Mouse (Mus musculus) embryonic facial prominence, embryonic 13.5 days (tissue): ENCODE results near the gene Zcwpw1. TPM values are rescaled to one million over a fixed set of nuclear protein-coding genes. Genes with fewer than 3 reads are reported as not detected.

Experiments
- ATAC-seq: fragments of 200-750 bp; cut with Nextera tagmentation; 2 replicates; pipeline ENCODE4 v1.8.0; 2017; ENCODE audit warnings: low read depth; ENCODE audit not compliant: insufficient number of reproducible peaks, insufficient read depth, low FRiP score, low TSS enrichment
- H3K27ac ChIP-seq: fragments of 300-500 bp; sonication (generic); 2 replicates; pipeline ENCODE4 v1.5.1; 2015; ENCODE audit warnings: moderate library complexity, mild to moderate bottlenecking, inconsistent platforms
- H3K27me3 ChIP-seq: fragments of 300-500 bp; sonication (generic); 2 replicates; pipeline ENCODE4 v1.6.1; 2015; ENCODE audit warnings: mild to moderate bottlenecking, inconsistent platforms
- H3K36me3 ChIP-seq: fragments of 300-500 bp; sonication (generic); 2 replicates; pipeline ENCODE4 v1.6.1; 2015; ENCODE audit warnings: mild to moderate bottlenecking, inconsistent platforms
- H3K4me1 ChIP-seq: fragments of 300-500 bp; sonication (generic); 2 replicates; pipeline ENCODE4 v1.6.1; 2015; ENCODE audit warnings: inconsistent platforms
- H3K4me2 ChIP-seq: fragments of 300-500 bp; sonication (generic); 2 replicates; pipeline ENCODE4 v1.6.1; 2015; ENCODE audit warnings: moderate library complexity, mild to moderate bottlenecking, inconsistent platforms
- H3K4me3 ChIP-seq: fragments of 300-500 bp; sonication (generic); 2 replicates; pipeline ENCODE4 v1.5.1; 2015; ENCODE audit warnings: mild to moderate bottlenecking, inconsistent platforms
- H3K9ac ChIP-seq: fragments of 300-500 bp; sonication (generic); 2 replicates; pipeline ENCODE4 v1.6.1; 2015; ENCODE audit warnings: mild to moderate bottlenecking, inconsistent platforms
- H3K9me3 ChIP-seq: fragments of 300-500 bp; sonication (generic); 2 replicates; pipeline ENCODE4 v1.6.1; 2016; ENCODE audit warnings: inconsistent platforms
- WGBS: fragments of 180-500 bp; shearing (Covaris S2); methylation state at CpG from one replicate; pipeline ENCODE4 v1.1.7; 2015; ENCODE audit warnings: mixed read lengths; 5-methylcytosine and 5-hydroxymethylcytosine counted together
- polyA plus RNA-seq: library from polyadenylated mRNA; unstranded; fragments of >200 nt; fragmentation: Nextera tagmentation; extraction: Ambion mirVana; gene quantifications from 2 replicates; pipeline ENCODE4 v1.2.1, GENCODE M21; 2015

Gene Zcwpw1
- polyA plus RNA-seq, 1 experiment from 2014 or later = 36.1 TPM

GRCm38 (mm10) chr5:137788946-137789531 lies 1.4 kb downstream of the Zcwpw1 start:
- WGBS = 91% methylated on average over 2 of the region's 2 CpGs
- Histone ChIP-seq H3K27me3 (no peaks in the 10 kb centered on the region), H3K36me3 (peaks cover 10% of the 10 kb centered on the region), H3K27ac (no peak overlapping the region), H3K9ac (no peak overlapping the region), H3K9me3 (no peaks in the 10 kb centered on the region), H3K4me1 (peaks cover 19% of the 10 kb centered on the region), H3K4me2 (no peak overlapping the region), H3K4me3 (no peak overlapping the region)
- no peak for ATAC-seq

GRCm38 (mm10) chr5:137791553-137791952 lies 4.0 kb downstream of the Zcwpw1 start:
- ATAC-seq = no peak
- no peak overlapping the region for H3K9ac ChIP-seq
- H3K9me3 ChIP-seq = no peaks in the 10 kb centered on the region
- no peaks in the 10 kb centered on the region for H3K36me3 ChIP-seq
- no peak overlapping the region for H3K27ac ChIP-seq
- no peak overlapping the region for H3K4me3 ChIP-seq
- peaks cover 6% of the 10 kb centered on the region; the same call in 1 of the 2 replicates for H3K4me1 ChIP-seq
- no peaks in the 10 kb centered on the region for H3K27me3 ChIP-seq
- no peak overlapping the region for H3K4me2 ChIP-seq

GRCm38 (mm10) chr5:137796606-137797005 lies 9.0 kb downstream of the Zcwpw1 start:
- H3K4me2 ChIP-seq = no peak overlapping the region
- H3K9ac ChIP-seq = no peak overlapping the region
- H3K9me3 ChIP-seq = no peaks in the 10 kb centered on the region
- H3K27me3 ChIP-seq = no peaks in the 10 kb centered on the region
- ATAC-seq = no peak
- H3K4me1 ChIP-seq = no peaks in the 10 kb centered on the region
- H3K36me3 ChIP-seq = no peaks in the 10 kb centered on the region
- 77% methylated on average over 3 of the region's 3 CpGs for WGBS
- H3K27ac ChIP-seq = no peak overlapping the region
- no peak overlapping the region for H3K4me3 ChIP-seq

DNA sequence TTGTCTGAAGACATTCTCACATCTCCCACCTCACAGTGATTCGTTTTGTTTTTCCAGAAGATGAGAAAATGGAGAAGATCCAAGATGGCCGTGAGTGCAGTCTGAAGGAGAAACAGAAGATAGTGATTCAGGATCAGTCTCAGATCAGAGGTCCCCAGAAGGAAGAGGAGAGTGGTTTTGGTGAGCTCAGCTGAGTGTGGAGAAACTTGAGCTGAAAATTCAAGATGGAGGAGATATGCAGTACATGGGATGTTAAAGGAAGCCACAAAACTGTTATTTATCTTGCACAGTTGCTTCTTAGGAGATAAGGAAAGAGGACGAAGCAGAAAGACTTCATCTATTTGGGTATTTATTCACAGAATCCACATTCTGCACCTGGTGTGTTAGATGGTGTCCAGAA lies 13.3 kb downstream of the Zcwpw1 start:
- Histone ChIP-seq H3K36me3 (no peaks in the 10 kb centered on the region), H3K4me3 (no peak overlapping the region), H3K4me1 (no peaks in the 10 kb centered on the region), H3K9ac (no peak overlapping the region), H3K9me3 (no peaks in the 10 kb centered on the region), H3K27ac (no peak overlapping the region), H3K4me2 (no peak overlapping the region), H3K27me3 (no peaks in the 10 kb centered on the region)
- 82% methylated on average over 3 of the region's 3 CpGs for WGBS
- no peak for ATAC-seq

DNA sequence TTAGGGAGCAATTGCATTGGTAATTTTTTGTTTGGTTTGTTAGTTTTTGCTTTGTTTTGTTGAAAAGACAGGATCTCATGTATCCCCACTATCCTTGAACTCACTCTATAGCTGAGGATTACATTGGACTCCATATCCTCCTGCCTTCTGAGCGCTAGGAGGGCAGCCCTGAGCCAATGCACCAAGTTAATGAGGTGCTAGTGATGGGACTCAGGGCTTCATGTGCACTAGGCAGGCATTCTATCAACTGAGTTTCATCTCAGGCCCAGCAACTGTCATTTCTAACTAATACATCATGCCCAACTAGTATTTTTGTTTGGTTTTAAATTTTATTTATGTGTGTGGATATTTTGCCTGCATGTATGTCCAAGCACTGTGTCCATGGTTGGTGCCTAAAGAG lies 18.6 kb downstream of the Zcwpw1 start:
- Histone ChIP-seq H3K27me3 (no peaks in the 10 kb centered on the region), H3K4me1 (no peaks in the 10 kb centered on the region), H3K36me3 (no peaks in the 10 kb centered on the region), H3K27ac (no peak overlapping the region), H3K9ac (no peak overlapping the region), H3K4me2 (no peak overlapping the region), H3K4me3 (no peak overlapping the region), H3K9me3 (no peaks in the 10 kb centered on the region)
- no peak for ATAC-seq
- 90% methylated on average over 1 of the region's 1 CpGs for WGBS

DNA sequence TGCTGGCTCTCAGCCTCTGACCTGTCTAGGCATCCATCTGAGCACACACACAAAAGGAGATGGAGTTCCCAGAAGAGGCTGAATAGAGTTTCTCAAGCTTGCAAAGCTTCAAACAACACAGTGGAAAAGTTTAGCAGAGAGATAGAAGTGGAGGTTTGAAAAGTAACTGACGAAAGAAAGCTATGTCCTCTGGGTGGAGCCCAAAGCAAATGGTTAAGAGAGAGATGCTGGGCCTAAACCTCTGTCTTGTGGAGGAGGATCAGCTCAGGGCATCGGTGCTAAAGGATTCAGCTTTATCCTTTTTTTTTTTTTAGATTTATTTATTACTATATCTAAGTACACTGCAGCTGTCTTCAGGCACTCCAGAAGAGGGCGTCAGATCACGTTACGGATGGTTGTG lies 20.7 kb downstream of the Zcwpw1 start:
- Histone ChIP-seq H3K27me3 (no peaks in the 10 kb centered on the region), H3K36me3 (no peaks in the 10 kb centered on the region), H3K27ac (no peak overlapping the region), H3K4me1 (no peaks in the 10 kb centered on the region), H3K4me3 (no peak overlapping the region), H3K9ac (no peak overlapping the region), H3K9me3 (no peaks in the 10 kb centered on the region), H3K4me2 (no peak overlapping the region)
- 85% methylated on average over 5 of the region's 5 CpGs for WGBS
- no peak for ATAC-seq

- Histone ChIP-seq H3K27ac (no peak overlapping the region), H3K4me2 (no peak overlapping the region), H3K9ac (no peak overlapping the region), H3K4me3 (no peak overlapping the region), H3K36me3 (no peaks in the 10 kb centered on the region), H3K27me3 (no peaks in the 10 kb centered on the region), H3K9me3 (no peaks in the 10 kb centered on the region), H3K4me1 (no peaks in the 10 kb centered on the region)
- WGBS = 67% methylated on average over 4 of the region's 4 CpGs
- no peak for ATAC-seq
These were observed 30.0 kb downstream of the Zcwpw1 start for GRCm38 (mm10) chr5:137817466-137818222.

GRCm38 (mm10) chr5:137822126-137822525 lies 34.5 kb downstream of the Zcwpw1 start:
- 62% methylated on average over 4 of the region's 4 CpGs for WGBS
- Histone ChIP-seq H3K4me2 (no peak overlapping the region), H3K9me3 (no peaks in the 10 kb centered on the region), H3K4me3 (no peak overlapping the region), H3K36me3 (no peaks in the 10 kb centered on the region), H3K4me1 (no peaks in the 10 kb centered on the region), H3K27ac (no peak overlapping the region), H3K27me3 (no peaks in the 10 kb centered on the region), H3K9ac (no peak overlapping the region)
- no peak for ATAC-seq

GRCm38 (mm10) chr5:137822602-137823001 lies 35.0 kb downstream of the Zcwpw1 start:
- H3K9ac ChIP-seq = no peak overlapping the region
- H3K9me3 ChIP-seq = no peaks in the 10 kb centered on the region
- no peak overlapping the region for H3K27ac ChIP-seq
- H3K4me2 ChIP-seq = no peak overlapping the region
- no peaks in the 10 kb centered on the region for H3K27me3 ChIP-seq
- no peaks in the 10 kb centered on the region for H3K36me3 ChIP-seq
- no peak overlapping the region for H3K4me3 ChIP-seq
- no peak for ATAC-seq
- 78% methylated on average over 1 of the region's 1 CpGs for WGBS
- H3K4me1 ChIP-seq = no peaks in the 10 kb centered on the region

GRCm38 (mm10) chr5:137823455-137824045 lies 36.0 kb downstream of the Zcwpw1 start:
- ATAC-seq = no peak
- H3K27ac ChIP-seq = no peak overlapping the region
- H3K4me2 ChIP-seq = no peak overlapping the region
- no peak overlapping the region for H3K4me3 ChIP-seq
- WGBS = 90% methylated on average over 6 of the region's 6 CpGs
- H3K36me3 ChIP-seq = no peaks in the 10 kb centered on the region
- no peak overlapping the region for H3K9ac ChIP-seq
- H3K4me1 ChIP-seq = no peaks in the 10 kb centered on the region
- no peaks in the 10 kb centered on the region for H3K27me3 ChIP-seq
- H3K9me3 ChIP-seq = no peaks in the 10 kb centered on the region

DNA sequence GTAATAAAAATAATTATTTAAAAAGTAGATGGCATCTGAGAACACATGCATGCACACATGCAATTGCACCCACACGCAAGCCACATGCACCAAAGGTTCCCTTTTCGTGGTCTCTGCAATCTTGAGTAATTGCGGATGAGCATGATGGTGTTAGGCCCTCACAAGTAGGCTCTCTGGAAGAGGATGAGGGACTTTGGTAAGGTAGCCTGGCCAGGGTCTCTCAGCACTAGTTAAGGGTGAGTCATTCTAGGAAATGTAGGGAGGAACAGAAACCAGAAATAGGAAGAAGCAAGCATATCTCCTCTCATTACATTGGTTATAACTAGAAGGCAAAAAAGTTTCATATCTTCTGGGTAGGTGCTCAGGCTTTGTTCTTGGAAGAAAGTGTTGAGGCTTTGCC lies 37.4 kb downstream of the Zcwpw1 start:
- ATAC-seq = no peak
- no peaks in the 10 kb centered on the region for H3K36me3 ChIP-seq
- H3K4me3 ChIP-seq = no peak overlapping the region
- H3K27me3 ChIP-seq = no peaks in the 10 kb centered on the region
- H3K4me1 ChIP-seq = no peaks in the 10 kb centered on the region
- no peaks in the 10 kb centered on the region for H3K9me3 ChIP-seq
- H3K4me2 ChIP-seq = no peak overlapping the region
- H3K9ac ChIP-seq = no peak overlapping the region
- H3K27ac ChIP-seq = no peak overlapping the region
- 88% methylated on average over 3 of the region's 3 CpGs for WGBS

DNA sequence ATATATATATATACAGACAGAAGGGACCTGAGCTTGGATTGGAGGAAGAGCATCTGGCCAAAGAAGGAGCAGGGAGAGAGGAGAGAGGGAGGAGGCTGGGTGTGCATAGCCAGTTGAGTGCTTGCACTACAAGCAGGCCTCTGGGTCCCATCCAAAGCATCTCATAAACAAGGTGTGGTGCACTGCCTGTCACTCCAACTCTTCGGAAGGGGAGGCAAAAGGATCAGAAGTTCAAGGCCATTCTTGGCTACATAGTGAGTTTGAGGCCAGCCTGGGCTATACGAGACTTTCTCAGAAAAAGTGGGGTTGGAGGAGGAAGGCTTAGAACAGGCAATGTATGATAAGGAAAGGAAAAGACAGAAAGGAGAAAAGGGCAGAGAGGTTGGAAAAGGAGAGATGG lies 38.4 kb downstream of the Zcwpw1 start:
- 91% methylated on average over 2 of the region's 2 CpGs for WGBS
- H3K36me3 ChIP-seq = no peaks in the 10 kb centered on the region
- H3K27me3 ChIP-seq = no peaks in the 10 kb centered on the region
- H3K9ac ChIP-seq = no peak overlapping the region
- no peaks in the 10 kb centered on the region for H3K4me1 ChIP-seq
- no peaks in the 10 kb centered on the region for H3K9me3 ChIP-seq
- H3K4me2 ChIP-seq = no peak overlapping the region
- ATAC-seq = no peak
- H3K4me3 ChIP-seq = no peak overlapping the region
- H3K27ac ChIP-seq = no peak overlapping the region
